Mouse (Mus musculus) gastrocnemius, adult 18-20 months (tissue): ENCODE measurements at regions not wholly inside any gene's neighbourhood (a gene's known extent, or its start where the extent isn't known, plus 50 kb on each side); places are given as distances from the start of the nearest gene placed in this dataset.

ENCODE experiments used
- DNase-seq: peaks from one replicate; pipeline ENCODE4 v3.0.0; 2021; ENCODE audit warnings: low spot score

DNA sequence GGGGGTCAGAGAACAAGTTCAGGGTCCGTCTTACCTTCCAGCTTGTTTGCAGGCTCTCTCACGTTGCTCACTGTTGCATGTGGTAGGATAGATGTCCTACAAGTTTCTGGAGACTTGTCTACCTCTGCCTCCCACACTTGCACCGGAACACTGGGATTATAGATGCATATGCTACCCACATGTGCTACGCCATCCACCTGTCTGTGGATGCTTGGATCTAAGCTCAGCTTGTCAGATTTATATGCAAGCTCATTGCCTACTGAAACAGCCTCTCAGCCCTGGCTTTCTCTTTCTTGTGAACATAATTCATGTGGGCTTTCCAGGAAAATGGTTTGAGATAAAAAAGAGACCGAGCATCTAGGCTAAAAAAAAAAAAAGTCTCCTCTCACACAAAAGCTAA, 353.0 kb downstream of the Nucb2 start:
- no peak for DNase-seq

DNA sequence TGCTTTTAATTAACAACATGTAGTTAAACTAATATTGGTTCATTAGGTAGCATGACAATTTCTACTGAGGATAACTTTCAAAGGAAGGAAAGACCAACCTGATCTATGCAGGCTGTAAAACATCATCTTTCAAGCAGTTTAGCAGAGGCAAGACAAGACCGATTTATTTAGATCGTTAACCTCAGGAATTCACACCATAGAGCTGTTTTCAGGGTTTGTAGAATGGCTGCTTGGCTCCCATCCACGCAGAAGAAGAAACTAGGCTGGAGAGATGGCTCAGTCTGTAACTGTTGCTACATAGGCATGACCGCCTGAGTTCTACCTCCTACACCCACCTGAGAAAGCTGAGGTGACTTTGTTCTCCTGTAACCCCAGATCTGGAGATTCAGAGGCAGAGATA, 353.6 kb downstream of the Nucb2 start:
- DNase-seq, result no peak

DNA sequence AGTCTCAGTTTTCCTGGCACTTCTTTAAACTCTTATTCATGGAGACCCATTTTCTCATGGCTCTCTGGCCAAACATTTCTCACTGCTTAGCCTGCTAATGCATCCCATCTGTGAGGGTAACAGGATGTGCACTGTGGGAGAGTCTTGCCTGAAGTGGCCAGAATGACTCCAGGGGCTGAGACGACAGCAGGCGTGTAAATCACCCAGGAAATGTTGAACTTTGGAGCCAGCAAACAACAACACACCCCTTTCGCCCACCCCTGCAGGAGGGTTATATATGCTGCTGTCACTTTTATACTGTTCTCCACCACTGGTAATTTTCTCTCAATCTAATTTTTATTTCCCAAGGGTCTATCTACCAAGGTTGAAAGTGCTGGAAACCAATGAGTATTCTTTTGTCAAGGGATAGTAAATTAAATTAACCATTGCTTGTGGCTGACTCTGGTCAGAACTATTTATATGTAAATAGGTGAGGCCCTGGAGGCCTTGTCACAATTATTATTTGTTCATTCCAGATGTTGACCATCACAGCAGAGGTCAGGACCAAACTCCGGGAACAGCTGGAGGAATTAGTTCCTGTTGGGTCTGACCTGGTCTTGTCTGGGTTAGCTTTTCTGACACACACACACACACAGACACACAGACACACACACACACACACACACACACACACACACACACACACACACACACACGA, 378.2 kb downstream of the Nucb2 start:
- DNase-seq, result no peak

DNA sequence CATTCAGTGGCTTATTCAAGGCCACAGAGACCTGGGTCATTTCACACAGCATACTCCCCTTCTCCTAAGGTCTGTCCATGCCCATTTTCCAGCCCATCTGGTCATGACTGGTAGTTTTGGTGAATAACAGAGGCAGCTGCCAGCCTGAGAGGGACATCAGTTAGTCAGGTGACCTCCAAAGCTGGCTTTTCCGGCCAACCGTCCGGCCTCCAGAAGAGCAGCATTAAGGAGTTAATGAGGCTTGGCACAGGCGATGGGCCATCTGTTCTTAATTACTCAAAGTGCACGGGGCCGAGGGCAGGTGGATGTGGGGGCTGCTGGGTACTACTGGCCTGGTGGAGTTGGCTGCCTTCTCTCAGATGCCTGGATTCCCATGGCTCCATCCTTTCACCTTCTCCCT, 389.7 kb downstream of the Nucb2 start:
- DNase-seq, result no peak

DNA sequence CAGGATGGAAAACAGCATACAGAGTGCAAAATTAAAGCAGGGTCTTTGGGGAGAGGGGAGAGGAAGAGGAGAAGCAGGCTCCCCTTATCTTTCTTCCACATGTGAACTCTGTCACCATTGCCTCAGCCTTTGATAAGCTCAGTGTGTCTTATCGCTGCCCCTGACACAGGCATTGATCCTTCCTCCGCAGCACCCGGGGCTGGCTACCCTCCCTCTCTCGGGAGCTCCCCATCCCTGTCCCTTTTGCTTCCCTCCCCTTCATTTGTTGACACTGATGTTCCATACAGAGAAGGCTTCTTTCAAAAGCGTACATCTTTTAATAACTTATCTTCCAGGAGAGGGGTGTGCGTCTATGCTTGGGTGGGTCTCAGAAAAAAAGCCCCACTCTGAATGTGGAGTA, 411.6 kb downstream of the Nucb2 start:
- DNase-seq, result no peak

DNA sequence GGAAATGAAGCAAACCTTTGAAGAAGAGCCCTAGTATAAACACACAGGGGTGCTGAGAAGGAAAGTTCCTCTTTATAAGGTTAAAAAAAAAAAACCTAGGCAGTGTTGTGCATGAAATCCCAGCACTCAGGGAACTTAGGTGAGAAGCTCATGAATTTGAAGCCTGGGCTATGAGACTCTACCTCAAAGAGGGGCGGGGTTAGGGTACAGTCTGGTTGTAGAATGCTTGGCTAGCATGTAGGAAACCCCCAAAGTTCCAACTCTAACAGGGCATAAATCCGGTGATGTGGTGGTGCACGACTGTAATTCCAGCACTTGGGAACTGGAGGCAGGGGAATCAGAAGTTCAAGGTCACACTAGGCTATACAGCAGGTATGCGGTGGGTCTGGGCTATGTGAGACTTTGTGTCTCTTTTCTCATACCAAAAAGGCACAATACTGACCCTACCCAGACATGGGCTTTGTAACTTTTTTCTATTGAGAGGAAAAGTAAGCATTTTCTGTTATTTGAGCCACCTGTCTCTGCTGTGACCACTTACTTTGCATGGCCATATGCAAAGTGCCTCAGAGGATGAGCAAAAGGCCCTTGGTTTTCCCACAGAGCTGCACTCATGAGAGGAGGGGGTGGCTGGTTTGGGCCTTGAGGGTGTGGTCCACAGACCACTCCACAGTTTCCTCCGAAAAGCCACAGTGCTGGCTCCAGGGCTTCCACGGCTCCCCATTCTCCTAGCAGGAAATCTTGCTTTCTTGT, 413.9 kb downstream of the Nucb2 start:
- DNase-seq, result no peak

DNA sequence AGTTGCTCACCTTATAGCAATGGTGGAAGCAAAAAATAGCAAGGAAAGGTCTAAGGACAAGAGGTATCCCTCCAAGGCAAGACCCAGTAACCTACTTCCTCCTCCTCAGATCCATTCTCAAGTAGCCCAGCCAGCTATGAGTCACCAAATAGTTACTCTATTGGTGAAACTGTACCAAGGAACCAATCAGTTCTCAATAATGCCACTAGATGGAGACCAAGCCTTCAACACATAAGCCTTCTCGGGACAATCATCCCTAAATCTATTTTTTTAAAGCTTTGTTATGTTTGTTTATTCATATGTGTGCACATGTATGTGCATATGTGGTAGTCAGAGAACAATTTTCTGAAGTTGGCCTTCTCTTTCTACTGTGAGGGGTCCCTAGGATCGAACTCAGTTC, 434.3 kb upstream of the Xylt1 start:
- DNase-seq, result no peak

DNA sequence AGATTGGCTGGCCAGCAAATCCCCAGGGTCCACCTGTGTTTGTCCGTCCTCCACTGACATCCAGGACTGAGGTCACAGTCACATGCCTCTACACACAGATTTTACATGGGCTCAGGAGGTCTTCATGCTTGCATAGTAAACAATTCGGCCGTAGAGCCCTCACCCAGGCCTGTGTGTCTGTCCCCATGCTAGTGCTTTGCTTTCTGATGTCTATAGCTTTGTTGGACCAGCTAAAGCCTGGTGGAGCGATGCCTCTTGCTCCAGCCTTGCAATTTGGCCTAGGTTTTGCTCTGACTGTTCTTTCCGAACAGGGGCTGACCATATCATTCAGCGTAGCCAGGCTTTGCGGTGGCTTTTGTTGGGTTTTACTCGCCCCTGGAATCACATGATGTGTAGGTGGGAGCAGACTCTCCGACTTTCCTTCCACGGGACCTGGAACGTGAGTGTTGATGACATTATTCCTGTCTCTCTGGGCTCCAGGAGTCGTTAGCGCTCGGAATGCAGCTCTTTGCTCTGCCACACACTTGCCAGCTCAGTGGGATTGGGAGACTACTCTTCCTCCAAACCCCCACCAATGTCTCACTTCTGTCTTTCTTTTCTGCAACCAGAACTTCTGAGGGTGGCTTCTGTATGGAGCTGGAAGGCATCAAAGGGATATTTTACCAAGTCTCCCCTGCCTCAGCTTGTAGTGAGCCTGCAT, 421.4 kb upstream of the Xylt1 start:
- no peak for DNase-seq

DNA sequence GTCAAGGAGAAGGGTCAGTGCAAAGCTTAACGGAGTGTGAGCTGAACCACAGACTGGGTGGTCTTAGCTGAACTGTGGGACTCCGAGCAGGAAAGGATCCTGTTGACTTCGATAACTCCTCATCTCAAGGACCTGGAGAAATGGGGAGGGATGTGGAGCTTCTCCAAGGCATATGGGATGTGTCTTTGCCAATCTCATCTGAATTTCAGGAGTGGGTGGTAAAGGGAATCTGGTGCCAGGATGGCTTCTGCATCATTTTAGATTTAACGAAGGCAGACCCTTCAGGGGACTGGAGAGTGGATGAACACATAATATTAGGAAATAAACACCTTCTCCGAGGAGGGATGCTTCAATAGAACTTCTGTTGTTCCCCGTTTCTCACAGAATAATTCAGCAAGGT, 416.9 kb upstream of the Xylt1 start:
- DNase-seq, result no peak

DNA sequence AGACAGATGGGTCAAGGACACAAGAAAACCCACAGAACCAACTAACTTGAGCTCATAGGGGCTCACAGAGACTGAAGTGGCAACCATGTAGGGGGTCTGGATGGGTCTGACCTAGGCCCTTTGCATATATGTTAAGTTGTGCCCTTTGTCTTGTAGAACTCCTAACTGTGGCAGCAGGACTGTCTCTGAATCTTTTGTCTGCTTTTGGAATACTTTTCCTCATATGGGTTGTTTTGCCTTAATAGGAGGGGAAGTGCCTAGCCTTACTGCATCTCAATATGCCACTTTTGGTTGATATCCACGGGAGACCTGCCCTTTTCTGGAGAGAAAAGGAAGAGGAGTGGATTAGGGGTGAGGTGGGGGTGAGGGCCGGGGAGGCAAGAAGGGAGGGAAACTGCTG, 389.4 kb upstream of the Xylt1 start:
- no peak for DNase-seq

DNA sequence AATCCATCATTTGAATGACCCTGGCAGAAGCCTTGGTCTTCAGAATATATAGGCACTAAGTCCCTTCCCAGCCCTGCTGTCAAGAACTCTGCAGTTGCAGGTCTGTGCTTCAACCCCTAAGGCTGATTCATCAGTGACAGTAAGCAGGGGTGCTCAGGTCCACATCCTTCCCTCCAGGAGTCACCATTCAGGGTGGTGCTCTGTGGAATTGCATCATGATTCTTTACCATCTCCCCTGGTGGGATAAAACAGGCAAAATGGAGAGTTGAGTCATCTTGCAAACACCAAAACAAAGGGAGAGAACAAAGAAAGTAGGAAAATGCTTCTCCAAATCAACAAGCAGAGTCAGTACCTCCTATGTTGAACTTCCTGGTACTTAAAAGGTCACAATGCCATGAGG, 388.6 kb upstream of the Xylt1 start:
- no peak for DNase-seq

DNA sequence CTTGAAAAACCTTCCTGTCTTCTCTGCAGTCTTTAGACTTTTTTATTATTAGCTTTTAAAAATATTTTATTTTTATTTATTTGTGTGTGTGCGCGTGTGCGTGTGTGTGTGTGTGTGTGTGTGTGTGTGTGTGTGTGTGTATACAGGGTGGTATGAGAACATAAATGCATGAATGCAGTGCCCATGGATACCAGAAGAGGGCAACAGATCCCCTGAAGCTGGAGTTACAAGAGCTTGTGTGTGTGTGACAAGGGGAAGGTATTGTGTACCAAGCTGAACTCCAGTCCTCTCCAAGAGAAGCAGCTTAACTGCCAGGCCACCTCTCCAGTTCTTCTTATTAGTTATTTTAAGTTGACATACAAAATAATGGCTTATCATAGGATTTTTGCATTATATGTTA, 385.0 kb upstream of the Xylt1 start:
- no peak for DNase-seq

DNA sequence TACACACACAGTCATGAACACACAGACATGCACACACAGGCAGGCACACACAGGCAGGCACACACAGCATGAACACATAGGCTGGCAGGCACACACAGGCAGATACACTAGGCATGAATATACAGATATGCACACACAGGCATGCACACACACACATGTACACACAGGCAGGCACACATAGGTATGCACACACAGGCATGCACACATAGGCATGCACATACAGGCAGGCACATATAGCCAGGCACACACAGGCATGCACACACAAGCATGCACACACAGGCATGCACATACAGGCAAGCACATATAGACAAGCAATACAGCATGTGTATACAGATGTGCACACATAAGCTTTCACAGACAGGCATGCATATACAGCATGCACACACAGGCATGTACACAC, 377.6 kb upstream of the Xylt1 start:
- no peak for DNase-seq

DNA sequence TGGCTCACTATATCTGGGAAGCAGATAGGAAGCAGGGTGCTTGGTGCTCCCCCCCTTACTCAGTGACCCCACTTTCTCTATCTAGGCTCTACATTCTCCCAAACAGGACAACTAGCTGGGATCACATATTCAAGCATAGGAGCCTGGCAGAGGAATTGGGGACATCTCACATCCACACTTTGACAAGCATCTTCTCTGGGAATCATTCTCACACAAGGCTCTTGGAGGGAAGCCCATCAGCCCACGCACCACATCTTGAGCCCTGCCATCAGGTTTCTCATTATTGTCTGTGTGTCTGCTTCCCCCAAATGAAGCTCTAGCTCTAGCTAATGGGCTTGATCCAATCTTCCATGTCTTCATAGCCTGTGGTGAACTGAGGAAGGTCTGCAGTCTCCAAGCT, 362.4 kb upstream of the Xylt1 start:
- DNase-seq, result no peak

DNA sequence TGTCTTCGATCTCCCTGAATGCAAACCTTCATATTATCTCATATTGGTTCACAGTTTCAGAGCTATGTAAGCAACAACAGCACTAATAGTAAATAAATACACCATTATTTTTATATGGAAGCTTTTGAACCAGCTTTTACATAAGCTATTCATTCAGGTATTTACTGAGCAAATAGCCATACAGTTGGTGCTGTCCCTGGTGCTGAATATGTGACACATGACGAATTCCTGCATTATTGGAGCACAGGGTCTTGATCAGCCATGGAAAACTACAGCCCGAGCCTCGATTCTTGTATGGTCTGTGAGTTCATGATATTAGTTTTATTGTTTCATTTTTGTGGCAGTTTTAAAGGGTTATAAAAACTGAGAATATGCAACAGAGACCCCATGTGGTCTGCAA, 359.1 kb upstream of the Xylt1 start:
- DNase-seq, result no peak

DNA sequence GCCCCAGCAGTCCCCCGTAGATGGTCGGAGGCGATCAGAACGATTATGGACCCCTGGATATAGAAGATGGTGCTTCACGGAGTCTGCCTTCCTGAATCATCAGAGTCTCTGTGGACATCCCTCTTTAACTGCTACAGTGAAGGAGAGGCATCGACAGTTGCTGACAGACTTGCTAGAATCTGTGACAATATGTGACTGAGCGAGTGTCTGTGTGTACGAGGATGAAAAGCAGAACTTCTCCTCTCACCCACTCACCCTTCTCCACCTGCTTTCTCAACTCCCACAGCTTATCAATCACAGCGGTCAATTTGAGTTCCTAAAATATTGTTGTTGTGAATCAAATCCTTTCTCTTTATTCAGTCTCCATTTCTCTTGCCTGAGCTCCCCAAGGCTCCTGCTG, 335.9 kb upstream of the Xylt1 start:
- DNase-seq, result no peak

DNA sequence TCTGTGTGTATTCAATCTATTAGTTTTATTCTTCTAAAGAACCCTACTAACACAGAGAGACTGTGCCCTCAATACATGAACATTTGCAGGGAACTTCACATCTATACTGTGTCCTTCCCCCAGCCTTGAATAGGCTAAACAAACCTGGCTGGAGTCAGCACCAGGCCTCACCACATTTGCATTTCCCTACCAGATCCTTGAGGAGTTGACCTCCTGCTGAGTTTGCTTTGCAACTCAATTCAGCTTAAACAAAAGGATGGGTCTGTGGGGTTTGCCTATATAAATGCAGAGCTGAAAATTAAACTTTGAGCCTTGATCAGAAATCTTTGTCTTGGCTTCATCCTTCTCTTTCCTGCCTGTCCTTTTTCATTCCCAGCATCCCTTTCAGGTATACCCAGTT, 331.5 kb upstream of the Xylt1 start:
- DNase-seq, result no peak

DNA sequence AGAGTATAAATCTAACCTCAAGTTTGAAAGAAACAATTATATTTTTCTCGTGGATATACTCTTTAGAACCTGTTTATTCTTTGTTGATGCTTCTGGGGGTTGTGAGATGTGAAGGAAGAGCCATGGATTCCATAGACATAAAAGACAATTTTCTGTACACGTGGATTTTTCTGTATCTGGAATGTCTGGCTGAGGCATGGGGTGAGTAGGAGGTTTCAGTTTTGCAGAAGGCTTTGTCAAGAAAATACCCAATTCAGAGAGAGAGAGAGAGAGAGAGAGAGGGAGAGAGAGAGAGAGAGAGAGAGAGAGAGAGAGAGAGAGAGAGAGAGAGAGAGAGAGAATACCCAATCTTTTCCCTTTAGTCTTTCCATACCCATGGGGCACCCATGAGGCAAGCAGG, 315.0 kb upstream of the Xylt1 start:
- no peak for DNase-seq

DNA sequence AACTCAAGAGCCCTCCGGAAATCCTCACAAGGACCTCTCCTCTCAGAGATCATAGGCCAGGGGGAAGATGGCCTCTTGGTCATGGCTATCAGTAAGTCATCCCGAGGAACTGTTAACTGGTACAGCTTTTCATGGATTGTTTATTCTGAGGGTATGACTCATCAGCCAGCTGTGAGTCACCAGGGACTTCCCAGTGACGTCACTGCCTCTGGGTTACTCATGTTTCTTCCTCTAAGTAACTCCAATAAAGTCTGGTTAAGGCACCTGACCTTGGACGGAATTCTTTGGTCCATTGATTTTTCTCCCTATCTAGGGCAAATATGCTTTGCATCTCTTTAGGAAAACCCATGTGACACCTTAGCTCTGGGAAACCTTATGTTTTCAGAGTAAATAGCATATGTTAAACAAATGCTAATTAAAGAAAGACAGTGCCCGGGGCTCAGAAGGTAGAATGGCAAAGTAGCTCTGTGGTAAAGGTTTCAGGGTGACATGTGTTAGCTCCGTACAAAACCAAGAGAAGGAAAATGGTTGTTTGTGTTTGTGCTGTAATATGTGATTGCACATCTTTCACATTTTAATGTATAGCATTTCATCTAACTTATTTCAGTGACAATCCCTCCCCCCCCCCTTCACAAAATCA, 289.7 kb upstream of the Xylt1 start:
- DNase-seq, result peak; percentile 9

DNA sequence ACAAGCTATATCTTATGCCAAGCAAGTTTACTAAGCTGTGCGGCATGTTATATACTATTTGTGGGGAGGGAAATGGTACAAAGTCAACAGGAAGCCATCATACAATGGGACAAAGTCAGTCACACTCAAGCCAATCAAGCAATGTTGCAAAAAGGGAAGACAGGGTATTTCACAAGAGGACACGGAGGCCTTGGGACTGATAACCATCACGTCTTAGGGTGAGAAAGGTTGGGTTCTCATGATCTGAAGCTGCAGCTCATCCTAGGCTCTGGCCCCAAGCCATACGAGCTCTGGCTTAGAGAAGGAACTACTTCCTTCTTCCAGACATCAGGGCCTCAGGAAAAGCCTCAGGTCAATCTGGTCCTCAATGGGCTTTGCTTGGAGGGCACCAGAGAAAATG, 287.9 kb upstream of the Xylt1 start:
- DNase-seq, result no peak

DNA sequence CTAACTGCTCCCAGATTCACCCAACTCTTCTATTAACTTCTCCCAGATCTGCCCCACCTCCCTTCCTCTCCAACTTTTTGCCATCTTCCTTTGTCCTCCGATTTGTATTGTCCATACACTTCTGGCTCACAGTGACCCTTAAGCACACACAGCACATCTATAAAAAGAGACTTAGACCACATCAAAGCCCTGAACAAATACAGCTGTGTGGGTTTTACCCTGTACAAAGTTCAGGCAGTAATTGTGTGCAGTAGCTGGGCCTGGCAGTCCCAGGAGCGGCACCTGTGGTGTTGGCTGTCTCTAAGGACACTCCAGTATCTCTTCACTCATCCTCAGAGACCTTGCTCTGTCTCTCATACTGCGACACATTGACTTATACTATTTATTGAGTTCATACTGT, 283.2 kb upstream of the Xylt1 start:
- no peak for DNase-seq

DNA sequence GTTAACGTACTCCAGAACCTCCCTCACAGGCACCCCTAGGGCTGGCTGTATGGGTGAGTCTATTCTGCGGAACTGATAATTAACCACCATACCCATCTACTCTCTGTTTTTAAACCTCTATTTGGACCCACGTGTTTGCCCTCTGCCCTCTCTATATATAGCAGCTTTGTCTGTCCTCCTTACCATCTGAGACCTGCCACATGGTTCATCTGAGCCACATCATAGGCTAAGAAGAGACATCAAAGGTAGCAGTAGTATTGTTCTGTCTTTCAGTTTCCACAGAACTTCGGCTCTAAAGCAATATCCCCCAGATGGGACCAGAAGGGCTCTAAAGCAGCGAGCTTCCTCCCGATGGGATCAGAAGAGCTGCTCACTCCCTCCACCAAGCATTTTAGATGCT, 281.7 kb upstream of the Xylt1 start:
- DNase-seq, result no peak
